Mouse (Mus musculus) liver, embryonic 11.5 days (tissue): Measurements from ENCODE around the gene P2rx4. TPM values are rescaled to one million over a fixed set of nuclear protein-coding genes. Genes with fewer than 3 reads are reported as not detected.
"Not testable (repeated sequence)": the region's sequence is repeated elsewhere in the genome, so short reads cannot be mapped to it uniquely, and the experiment has no call there.

Experiments used
- ATAC-seq: fragments of 200-750 bp; cut with Nextera tagmentation; replicated peaks from 2 replicates; pipeline ENCODE4 v1.8.0; 2017; ENCODE audit warnings: moderate number of reproducible peaks, mild to moderate bottlenecking, moderate TSS enrichment, moderate library complexity; ENCODE audit not compliant: low FRiP score
- DNase-seq: peaks from one replicate; pipeline ENCODE4 v3.0.0-alpha.2; 2017; ENCODE audit warnings: low spot score
- H3K27ac ChIP-seq: fragments of 300-500 bp; sonication (generic); 2 replicates; pipeline ENCODE4 v1.5.1; 2014; ENCODE audit warnings: mild to moderate bottlenecking, low read depth, low read length, control low read depth
- H3K27me3 ChIP-seq: fragments of 300-500 bp; sonication (generic); replicated peaks from 2 replicates; pipeline ENCODE4 v1.6.1; 2014; ENCODE audit warnings: low read length, mixed read lengths; ENCODE audit not compliant: control insufficient read depth, insufficient read depth
- H3K36me3 ChIP-seq: fragments of 300-500 bp; sonication (generic); 2 replicates; pipeline ENCODE4 v1.6.1; 2014; ENCODE audit warnings: mild to moderate bottlenecking, low read length, moderate library complexity, mixed read lengths; ENCODE audit not compliant: control insufficient read depth, insufficient read depth
- H3K4me1 ChIP-seq: fragments of 300-500 bp; sonication (generic); replicated peaks from 2 replicates; pipeline ENCODE4 v1.6.1; 2014; ENCODE audit warnings: low read length, mixed read lengths; ENCODE audit not compliant: control insufficient read depth, insufficient read depth
- H3K4me2 ChIP-seq: fragments of 300-500 bp; sonication (generic); 2 replicates; pipeline ENCODE4 v1.6.1; 2014; ENCODE audit warnings: mild to moderate bottlenecking, control low read depth, moderate library complexity
- H3K4me3 ChIP-seq: fragments of 300-500 bp; sonication (generic); 2 replicates; pipeline ENCODE4 v1.5.1; 2014; ENCODE audit warnings: low read depth, low read length, control low read depth
- H3K9ac ChIP-seq: fragments of 300-500 bp; sonication (generic); 2 replicates; pipeline ENCODE4 v1.6.1; 2014; ENCODE audit warnings: low read depth, low read length, control low read depth
- H3K9me3 ChIP-seq: fragments of 300-500 bp; sonication (generic); 2 replicates; pipeline ENCODE4 v1.6.1; 2016; ENCODE audit warnings: low read length, inconsistent platforms, mixed read lengths; ENCODE audit not compliant: control insufficient read depth
- WGBS: fragments of 180-500 bp; shearing (Covaris S2); extraction: QIAGEN DNeasy Blood & Tissue Kit; methylation state at CpG from one replicate; pipeline ENCODE4 v1.1.7; 2014; 5-methylcytosine and 5-hydroxymethylcytosine counted together
- polyA plus RNA-seq: library from polyadenylated mRNA; unstranded; fragments of >200 nt; fragmentation: Nextera tagmentation; extraction: Ambion mirVana; gene quantifications from 2 replicates; pipeline ENCODE4 v1.2.1, GENCODE M21; 2014

The P2rx4 gene
- polyA plus RNA-seq: 27.1 and 30.2 TPM in 2 replicates

DNA sequence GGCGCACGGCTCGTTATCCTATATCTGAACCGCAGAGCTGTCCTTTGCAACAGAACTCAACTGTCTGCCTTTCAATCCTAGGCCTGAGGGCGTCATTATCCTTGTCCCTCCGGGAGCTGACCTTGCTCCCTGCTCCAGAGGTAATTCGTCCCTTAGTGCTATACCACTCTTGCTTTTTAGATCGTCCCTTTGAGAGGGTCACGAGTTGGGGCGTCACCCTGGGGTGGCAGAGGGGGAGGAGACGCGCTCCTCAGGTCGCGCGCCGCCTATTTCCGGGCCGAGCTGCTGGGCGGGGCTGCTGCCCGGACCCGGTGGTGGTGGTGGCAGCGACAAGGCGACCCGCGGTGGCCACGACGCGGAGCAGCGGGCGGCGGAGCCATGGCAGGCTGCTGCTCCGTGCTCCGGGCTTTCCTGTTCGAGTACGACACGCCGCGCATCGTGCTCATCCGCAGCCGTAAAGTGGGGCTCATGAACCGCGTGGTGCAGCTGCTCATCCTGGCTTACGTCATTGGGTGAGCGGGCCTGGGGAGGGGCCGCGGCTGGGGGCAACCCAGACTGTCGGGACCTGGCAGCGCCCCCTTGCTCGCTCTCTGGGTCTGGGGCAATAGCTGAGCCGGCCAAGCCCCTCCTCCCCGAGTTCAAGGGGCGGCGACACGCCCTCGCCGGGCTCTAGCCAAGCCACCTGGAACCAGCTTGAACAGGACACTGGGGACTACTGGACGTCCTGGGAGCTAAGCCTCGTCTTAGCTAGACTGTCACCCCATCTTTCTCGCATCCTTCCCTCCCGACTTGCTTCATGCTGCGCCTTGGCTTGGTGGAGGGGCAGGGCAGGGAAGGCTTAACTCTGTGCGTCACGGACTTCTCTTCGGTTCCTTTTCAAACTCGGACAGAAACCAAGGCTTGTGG, at the start of gene P2rx4:
P2rx4 (plus strand) TSS at position 269 of the 906 bp plus-strand sequence.
- peaks cover 22% of the 10 kb centered on the region for H3K4me1 ChIP-seq
- H3K4me2 ChIP-seq: peak within 1 kb of the TSS; percentile 99
- peak within 1 kb of the TSS; percentile 84 for H3K27ac ChIP-seq
- H3K36me3 ChIP-seq: no peaks in the 10 kb centered on the region
- ATAC-seq (peak; percentile 87), DNase-seq (peak; percentile 84)
- H3K9me3 ChIP-seq: no peaks in the 10 kb centered on the region
- H3K27me3 ChIP-seq: no peaks in the 10 kb centered on the region
- H3K4me3 ChIP-seq: peak within 1 kb of the TSS; percentile 75
- peak within 1 kb of the TSS; percentile 82 for H3K9ac ChIP-seq
- WGBS: under 1% methylated on average over 65 of the region's 66 CpGs

DNA sequence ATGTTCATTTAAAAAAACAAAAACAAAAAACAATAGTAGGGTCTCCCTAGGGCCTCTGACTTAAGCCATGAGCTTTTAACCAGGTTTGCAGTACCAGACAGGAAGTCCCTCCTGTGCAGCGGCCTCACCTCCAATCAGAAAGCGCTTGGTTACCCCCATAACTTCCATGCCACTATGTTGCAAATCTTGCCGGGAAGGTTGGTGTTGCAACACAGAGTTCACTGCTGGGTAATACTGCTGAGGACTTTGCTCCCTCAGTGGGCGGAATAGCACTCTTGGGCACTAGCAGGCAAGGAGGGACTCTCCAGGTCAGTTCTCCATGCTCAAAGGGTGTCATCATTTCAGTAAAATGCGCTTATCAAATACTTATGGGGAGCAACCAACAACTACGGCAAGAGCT, 44.8 kb upstream of the P2rx4 start:
- Histone ChIP-seq H3K4me1 (0 out of 2 replicates have a peak, but pooled peaks cover 2% of the 10 kb centered on the region), H3K27ac (no peak overlapping the region), H3K4me2 (no peak overlapping the region), H3K9ac (no peak overlapping the region), H3K27me3 (no peaks in the 10 kb centered on the region), H3K4me3 (no peak overlapping the region), H3K36me3 (no peaks in the 10 kb centered on the region), H3K9me3 (no peaks in the 10 kb centered on the region)
- 89% methylated on average over 6 of the region's 6 CpGs for WGBS
- ATAC-seq (no peak), DNase-seq (no peak)

DNA sequence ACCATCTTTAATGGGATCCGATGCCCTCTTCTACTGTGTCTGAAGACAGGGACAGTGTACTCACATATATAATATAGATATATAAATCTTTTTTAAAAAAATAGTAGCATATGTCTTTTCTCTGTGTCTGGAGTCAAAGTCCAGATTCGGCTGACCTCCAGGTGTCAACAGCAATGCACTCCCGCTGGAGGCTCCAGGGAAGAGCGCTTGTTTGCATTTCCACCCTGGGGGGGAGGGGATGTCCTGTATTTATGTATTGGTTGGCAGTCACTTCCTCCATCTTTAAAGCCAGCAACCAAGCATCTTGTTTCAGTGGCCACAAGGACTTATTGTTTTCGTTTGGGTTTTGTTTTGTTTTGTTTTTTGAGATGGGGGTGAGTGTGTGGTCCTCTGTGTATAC, 42.3 kb upstream of the P2rx4 start:
- Histone ChIP-seq H3K4me3 (no peak overlapping the region), H3K4me1 (peaks cover 2% of the 10 kb centered on the region; the same call in 1 of the 2 replicates), H3K27ac (no peak overlapping the region), H3K9me3 (no peaks in the 10 kb centered on the region), H3K36me3 (no peaks in the 10 kb centered on the region), H3K9ac (no peak overlapping the region), H3K27me3 (no peaks in the 10 kb centered on the region), H3K4me2 (no peak overlapping the region)
- ATAC-seq (no peak), DNase-seq (no peak)
- WGBS: 47% methylated on average over 5 of the region's 5 CpGs

DNA sequence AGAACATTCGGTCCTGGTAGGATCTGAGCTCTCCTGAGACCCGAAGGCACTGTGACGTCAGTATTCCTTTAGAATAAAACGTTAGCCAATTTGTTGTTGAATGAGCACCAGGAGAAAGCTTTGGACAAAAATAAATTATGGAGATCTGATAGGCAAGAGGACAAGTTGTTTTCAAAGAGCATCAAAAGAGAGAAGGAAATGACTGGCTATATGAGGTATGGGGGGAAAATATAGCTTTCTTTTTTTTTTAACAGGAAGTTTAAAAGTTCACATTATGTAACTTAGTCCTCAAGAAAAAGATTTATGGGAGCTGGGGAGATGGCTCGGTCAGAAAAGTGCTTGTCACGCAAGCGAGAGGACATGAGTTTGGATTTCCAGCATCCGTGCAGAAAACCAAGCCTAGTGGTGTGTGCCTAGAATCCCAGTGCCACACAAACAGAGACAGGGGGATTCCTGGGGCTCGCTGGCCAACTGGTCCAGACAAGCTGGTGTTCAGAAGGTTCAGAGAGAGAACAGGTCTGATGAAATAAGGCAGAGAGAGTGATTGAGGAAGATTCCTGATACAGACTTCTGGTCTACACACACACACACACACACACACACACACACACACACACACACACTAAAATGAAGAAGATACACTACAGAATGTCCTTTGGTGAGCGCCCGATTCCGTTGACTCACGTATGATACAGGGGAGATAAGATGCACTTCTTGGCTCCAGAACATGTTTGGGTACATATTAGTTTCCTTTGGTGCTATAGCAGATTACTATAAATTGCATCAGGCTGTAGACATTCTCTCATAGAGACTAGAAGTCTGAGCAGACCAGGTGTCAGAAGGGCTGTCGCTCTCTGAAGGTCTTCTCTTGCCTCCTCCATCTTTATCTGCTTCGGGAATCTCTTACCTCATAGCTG, 38.1 kb upstream of the P2rx4 start:
- H3K9me3 ChIP-seq: no peaks in the 10 kb centered on the region
- WGBS: 75% methylated on average over 15 of the region's 15 CpGs
- no peak overlapping the region for H3K27ac ChIP-seq
- no peak overlapping the region for H3K9ac ChIP-seq
- ATAC-seq (no peak), DNase-seq (no peak)
- peaks cover 2% of the 10 kb centered on the region; the same call in 1 of the 2 replicates for H3K4me1 ChIP-seq
- no peak overlapping the region for H3K4me3 ChIP-seq
- H3K4me2 ChIP-seq: no peak overlapping the region
- no peaks in the 10 kb centered on the region for H3K27me3 ChIP-seq
- H3K36me3 ChIP-seq: no peaks in the 10 kb centered on the region

DNA sequence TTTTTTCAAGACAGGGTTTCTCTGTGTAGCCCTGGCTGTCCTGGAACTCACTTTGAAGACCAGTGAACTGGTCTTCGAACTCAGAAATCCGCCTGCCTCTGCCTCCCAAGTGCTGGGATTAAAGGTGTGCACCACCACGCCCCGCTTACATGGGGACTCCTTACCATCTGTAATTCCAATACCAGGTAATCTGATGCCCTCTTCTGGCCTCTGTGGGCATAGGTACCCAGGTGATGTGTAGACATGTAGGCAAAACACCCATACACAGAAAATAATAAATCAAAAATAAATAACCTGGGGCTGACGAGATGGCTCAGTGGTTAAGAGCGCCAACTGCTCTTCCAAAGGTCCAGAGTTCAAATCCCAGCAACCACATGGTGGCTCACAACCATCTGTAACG, 35.7 kb upstream of the P2rx4 start:
- not testable (repeated sequence) for H3K4me3 ChIP-seq, H3K36me3 ChIP-seq, ATAC-seq, H3K27ac ChIP-seq, H3K4me1 ChIP-seq, H3K4me2 ChIP-seq, H3K9ac ChIP-seq, H3K9me3 ChIP-seq, H3K27me3 ChIP-seq, DNase-seq
- WGBS: 69% methylated on average over 7 of the region's 7 CpGs

DNA sequence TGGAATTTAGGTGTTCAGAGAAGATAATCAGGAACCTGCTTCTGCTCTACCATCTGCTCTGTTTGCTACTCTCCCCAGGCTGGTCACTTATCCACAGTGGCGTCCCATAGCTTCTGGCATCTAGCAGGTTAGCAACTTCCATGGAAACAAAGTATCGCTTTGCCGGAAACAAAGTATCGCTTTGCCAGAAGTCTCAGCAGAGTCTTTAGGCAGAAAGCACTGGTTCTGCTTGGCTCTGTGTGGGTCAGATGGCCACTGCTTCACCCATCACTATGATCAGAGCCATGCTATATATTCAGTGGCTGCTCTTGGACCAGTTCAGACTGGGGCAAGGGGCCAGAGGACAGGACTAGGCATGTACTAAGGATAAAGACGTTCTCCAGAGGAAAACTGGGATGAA, 35.0 kb upstream of the P2rx4 start:
- H3K9me3 ChIP-seq: no peaks in the 10 kb centered on the region
- H3K4me1 ChIP-seq: no peaks in the 10 kb centered on the region; the same call in 1 of the 2 replicates
- no peak for ATAC-seq
- no peak overlapping the region for H3K4me3 ChIP-seq
- DNase-seq: no peak
- WGBS: 85% methylated on average over 5 of the region's 5 CpGs
- no peak overlapping the region for H3K4me2 ChIP-seq
- H3K9ac ChIP-seq: no peak overlapping the region
- H3K27me3 ChIP-seq: no peaks in the 10 kb centered on the region
- no peak overlapping the region for H3K27ac ChIP-seq
- H3K36me3 ChIP-seq: no peaks in the 10 kb centered on the region

DNA sequence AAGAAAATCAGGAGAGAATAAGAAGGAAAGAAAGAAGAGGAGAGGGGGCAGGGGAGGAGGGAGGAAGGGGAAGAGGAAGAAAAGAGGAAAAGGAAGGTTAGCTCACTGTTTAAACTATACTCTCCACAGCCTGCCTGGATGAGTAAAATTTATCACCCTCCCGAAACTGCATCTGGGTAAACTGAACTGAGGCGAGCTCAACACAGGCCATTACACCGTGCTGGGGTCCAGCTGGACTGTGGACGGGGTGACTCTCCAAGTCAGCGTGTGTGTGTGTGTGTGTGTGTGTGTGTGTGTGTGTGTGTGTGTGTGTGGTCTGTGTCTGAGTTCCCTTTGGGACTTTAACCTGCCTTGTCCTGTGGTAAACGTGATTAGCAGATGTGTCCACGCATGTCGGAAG, 31.3 kb upstream of the P2rx4 start:
- no peak for DNase-seq
- H3K4me3 ChIP-seq: no peak overlapping the region
- H3K4me1 ChIP-seq: peaks cover 3% of the 10 kb centered on the region; the same call in 1 of the 2 replicates
- H3K27ac ChIP-seq: no peak overlapping the region
- WGBS: 70% methylated on average over 8 of the region's 8 CpGs
- no peak for ATAC-seq
- H3K9ac ChIP-seq: no peak overlapping the region
- H3K9me3 ChIP-seq: no peaks in the 10 kb centered on the region
- no peak overlapping the region for H3K4me2 ChIP-seq
- no peaks in the 10 kb centered on the region for H3K27me3 ChIP-seq
- no peaks in the 10 kb centered on the region for H3K36me3 ChIP-seq

DNA sequence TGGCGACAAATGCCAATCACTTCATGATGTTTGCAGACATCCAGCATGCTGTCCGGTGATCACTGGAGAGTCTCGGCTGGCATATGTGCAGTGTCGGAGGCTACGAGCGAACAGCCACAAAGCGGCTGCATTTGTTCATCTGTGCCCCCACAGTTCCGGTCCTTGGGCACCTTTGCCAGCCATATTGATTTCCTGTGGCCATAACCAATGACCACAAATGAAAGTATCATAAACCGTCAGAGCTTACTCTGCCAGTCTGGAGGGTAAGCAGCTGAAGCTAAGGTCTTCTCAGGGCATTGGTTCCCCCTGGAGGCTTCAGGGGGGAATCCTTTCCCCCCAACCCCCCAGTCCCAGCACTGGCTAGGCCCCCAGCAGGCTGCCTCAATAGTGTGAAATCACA, 29.4 kb upstream of the P2rx4 start:
- H3K27ac ChIP-seq: no peak overlapping the region
- ATAC-seq: no peak
- no peak overlapping the region for H3K9ac ChIP-seq
- DNase-seq: no peak
- no peaks in the 10 kb centered on the region for H3K9me3 ChIP-seq
- H3K4me3 ChIP-seq: no peak overlapping the region
- H3K4me2 ChIP-seq: no peak overlapping the region
- no peaks in the 10 kb centered on the region for H3K36me3 ChIP-seq
- no peaks in the 10 kb centered on the region for H3K27me3 ChIP-seq
- 81% methylated on average over 9 of the region's 9 CpGs for WGBS
- peaks cover 3% of the 10 kb centered on the region; the same call in 1 of the 2 replicates for H3K4me1 ChIP-seq
